Comparison of ENCODE assay signal across 26 mouse cellular contexts in the genomic region with DNA sequence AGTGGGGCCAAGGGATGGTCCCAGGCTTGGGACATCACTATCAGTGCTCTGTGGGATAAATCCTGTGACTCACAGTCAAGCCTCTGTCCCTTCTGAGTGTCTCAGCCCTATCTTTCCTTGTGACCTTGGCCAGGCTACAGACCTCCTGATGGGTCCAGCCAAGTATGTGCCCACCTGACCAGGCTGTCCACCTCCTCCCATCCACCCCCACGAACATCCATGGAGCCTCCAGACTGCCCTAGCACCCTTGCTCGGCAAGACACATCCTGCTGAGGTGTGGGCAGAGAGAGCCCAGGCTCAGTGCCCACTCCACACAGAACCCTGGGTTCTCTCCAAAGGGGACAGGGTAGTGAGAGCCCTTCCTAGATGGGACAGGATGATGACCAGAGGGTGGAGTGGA.
A peak's percentile ranks its signal among the peaks of the same experiment; 100 is the strongest.
DNase-seq lines count a peak whose midpoint lies in the region; ATAC-seq lines count a peak whose summit lies in the region.
"Had no signal": no experiment of that assay in that cellular context is flagged by ENCODE, and none has a peak within 500 bp of the region (broad histone marks: within the 10 kb centered on the region; RNA-seq: fewer than 3 reads in every experiment).

No protein-coding gene starts in this region.

- peaks cover 8% of the 10 kb centered on the region; the same call in 1 of the 2 replicates for H3K4me1 ChIP-seq in heart, embryonic 11.5 days (ENCODE audit: control insufficient read depth, insufficient read depth, low read length)
- peaks cover 62% of the 10 kb centered on the region for H3K4me1 ChIP-seq in midbrain, embryonic 13.5 days (replicated peaks)
- H3K4me1 ChIP-seq in midbrain, embryonic 16.5 days (ENCODE audit: control insufficient read depth, insufficient read depth, low read length) = peaks cover 28% of the 10 kb centered on the region

- no peaks in the 10 kb centered on the region for H3K36me3 ChIP-seq in heart, embryonic 11.5 days (ENCODE audit: control insufficient read depth, insufficient read depth, low read length)
- no peaks in the 10 kb centered on the region for H3K36me3 ChIP-seq in midbrain, embryonic 13.5 days
- no peaks in the 10 kb centered on the region for H3K36me3 ChIP-seq in midbrain, embryonic 16.5 days (ENCODE audit: control insufficient read depth, insufficient read depth, low read length)
- H3K36me3 ChIP-seq: heart, embryonic 12.5 days; hindbrain, embryonic 15.5 days; limb, embryonic 13.5 days; lung, embryonic 15.5 days; neural tube, embryonic 13.5 days had no signal

- no peaks in the 10 kb centered on the region for H3K9me3 ChIP-seq in heart, embryonic 11.5 days (replicated peaks; ENCODE audit: control insufficient read depth, low read length)
- H3K9me3 ChIP-seq in midbrain, embryonic 13.5 days = no peaks in the 10 kb centered on the region
- H3K9me3 ChIP-seq in midbrain, embryonic 16.5 days (replicated peaks; ENCODE audit: control insufficient read depth, low read length, poor library complexity, severe bottlenecking) = no peaks in the 10 kb centered on the region
- H3K9me3 ChIP-seq: heart, embryonic 12.5 days; hindbrain, embryonic 15.5 days; limb, embryonic 13.5 days; lung, embryonic 15.5 days; midbrain, embryonic 10.5 days; neural tube, embryonic 13.5 days had no signal

- H3K4me3 ChIP-seq in heart, embryonic 11.5 days (ENCODE audit: low read depth, low read length) = no peak overlapping the region
- H3K4me3 ChIP-seq in midbrain, embryonic 13.5 days (replicated peaks) = no peak overlapping the region
- no peak overlapping the region for H3K4me3 ChIP-seq in midbrain, embryonic 16.5 days (ENCODE audit: low read depth, low read length)
- H3K4me3 ChIP-seq: heart, embryonic 12.5 days; hindbrain, embryonic 15.5 days; limb, embryonic 13.5 days; lung, embryonic 15.5 days; midbrain, embryonic 10.5 days; myocyte; neural tube, embryonic 13.5 days had no signal

- peak; percentile 42 for DNase-seq in cerebellum, adult 9-11 months
- DNase-seq in cerebellum, postnatal 14 days = no peak
- DNase-seq in heart, adult 11 months = peak; percentile 86
- DNase-seq in spleen, postnatal 36 days (ENCODE audit: low spot score in 2 of 2) = no peak
- DNase-seq: adrenal gland, postnatal 14 days; cerebellum, postnatal 10 days; gastrocnemius, postnatal 25 days; heart, adult 18-20 months; heart, postnatal 4 days; kidney, adult 11 months; kidney, postnatal 4 days; thymus, postnatal 14 days had no signal

- no peak overlapping the region for H3K4me2 ChIP-seq in heart, embryonic 11.5 days
- no peak overlapping the region for H3K4me2 ChIP-seq in midbrain, embryonic 13.5 days (replicated peaks)
- no peak overlapping the region for H3K4me2 ChIP-seq in midbrain, embryonic 16.5 days (ENCODE audit: low read length)
- H3K4me2 ChIP-seq: heart, embryonic 12.5 days; hindbrain, embryonic 15.5 days; limb, embryonic 13.5 days; liver, embryonic 11.5 days; lung, embryonic 15.5 days; neural tube, embryonic 13.5 days had no signal

- H3K9ac ChIP-seq in heart, embryonic 11.5 days (ENCODE audit: low read depth, low read length) = no peak overlapping the region
- no peak overlapping the region for H3K9ac ChIP-seq in midbrain, embryonic 13.5 days (replicated peaks)
- H3K9ac ChIP-seq in midbrain, embryonic 16.5 days (ENCODE audit: low read depth, low read length) = no peak overlapping the region
- H3K9ac ChIP-seq: heart, embryonic 12.5 days; hindbrain, embryonic 15.5 days; limb, embryonic 13.5 days; lung, embryonic 15.5 days; neural tube, embryonic 13.5 days had no signal

- H3K27me3 ChIP-seq in heart, embryonic 11.5 days (ENCODE audit: control insufficient read depth, insufficient read depth, low read length) = 0 out of 2 replicates have a peak, but pooled peaks cover 2% of the 10 kb centered on the region
- no peaks in the 10 kb centered on the region for H3K27me3 ChIP-seq in midbrain, embryonic 13.5 days
- no peaks in the 10 kb centered on the region for H3K27me3 ChIP-seq in midbrain, embryonic 16.5 days (ENCODE audit: control insufficient read depth, insufficient read depth, low read depth, low read length)
- H3K27me3 ChIP-seq: heart, embryonic 12.5 days; hindbrain, embryonic 15.5 days; lung, embryonic 15.5 days; neural tube, embryonic 13.5 days had no signal

- 74% methylated on average over 2 of the region's 2 CpGs for WGBS in heart, embryonic 11.5 days (ENCODE audit: insufficient replicate concordance)
- 92% methylated on average over 2 of the region's 2 CpGs for WGBS in midbrain, embryonic 13.5 days
- WGBS in midbrain, embryonic 16.5 days = 86% methylated on average over 2 of the region's 2 CpGs

- no peak for ATAC-seq in heart, embryonic 11.5 days (replicated peaks; ENCODE audit: insufficient number of reproducible peaks, low FRiP score, low TSS enrichment)
- ATAC-seq in midbrain, embryonic 13.5 days = no peak
- no peak for ATAC-seq in midbrain, embryonic 16.5 days
- ATAC-seq: CD4-positive, CD25-positive, alpha-beta regulatory T cell, adult 4 months; inflammation-experienced regulatory T-cells, adult 6 months had no signal

- no peak overlapping the region for H3K27ac ChIP-seq in heart, embryonic 11.5 days (ENCODE audit: low read depth, low read length)
- peak overlapping the region; percentile 21; the same call in 1 of the 2 replicates for H3K27ac ChIP-seq in midbrain, embryonic 13.5 days
- no peak overlapping the region for H3K27ac ChIP-seq in midbrain, embryonic 16.5 days (ENCODE audit: low read length)
- H3K27ac ChIP-seq: hindbrain, embryonic 15.5 days; kidney, postnatal 0 days; limb, embryonic 13.5 days; lung, embryonic 15.5 days; neural tube, embryonic 13.5 days had no signal

Comparison
In these comparisons a context has a peak if more than half of its experiments do, and no peak if none do; other contexts are left out.
1. DNase-seq: peak in cerebellum, adult 9-11 months (single experiment) and heart, adult 11 months (single experiment); none in cerebellum, postnatal 14 days (0 of 2) and spleen, postnatal 36 days (0 of 2).